Mouse (Mus musculus): ENCODE measurements at regions not wholly inside any gene's neighbourhood (a gene's known extent, or its start where the extent isn't known, plus 50 kb on each side); places are given as distances from the start of the nearest gene placed in this dataset.

DNA sequence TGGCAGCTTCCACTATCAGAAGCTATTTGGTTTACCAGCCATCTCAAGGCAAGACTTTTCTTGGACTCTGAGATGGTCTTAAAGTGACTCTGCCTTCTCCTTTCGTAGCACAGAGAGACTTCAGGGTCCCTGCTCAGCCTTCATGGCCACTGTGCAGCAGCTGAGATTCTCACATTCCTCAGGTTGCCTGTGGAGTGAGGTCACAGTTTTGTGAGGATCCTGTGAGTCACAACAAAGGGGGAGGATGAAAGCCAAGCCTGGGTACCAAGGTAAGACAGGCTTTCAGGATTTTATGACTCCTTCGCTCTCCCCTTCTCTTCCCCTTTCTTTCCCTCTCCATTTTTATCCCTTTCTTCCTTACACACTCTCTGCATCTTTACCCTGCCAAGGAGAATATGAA, 241.6 kb upstream of the Tnp1 start:
- Histone ChIP-seq H3K27me3 (ENCODE audit: insufficient read depth, low read length) (peaks cover 19% of the 10 kb centered on the region), H3K4me1 (ENCODE audit: insufficient read depth, low read depth, low read length) (no peaks in the 10 kb centered on the region), H3K9me3 (replicated peaks) (no peaks in the 10 kb centered on the region), H3K36me3 (replicated peaks) (no peaks in the 10 kb centered on the region), H3K4me3 (ENCODE audit: low read depth, low read length) (no peak overlapping the region)
- ATAC-seq (ENCODE audit: extremely low read depth, insufficient number of reproducible peaks, low FRiP score, poor library complexity, severe bottlenecking) = no peak
- TF ChIP-seq TAL1 (conservative IDR thresholded peaks at IDR 0.05; ENCODE audit: low read depth, low read length) (no peak), CTCF (IDR thresholded peaks at IDR 0.05; ENCODE audit: low read depth, low read length) (no peak), GATA2 (IDR thresholded peaks at IDR 0.05; ENCODE audit: borderline replicate concordance, low read depth, low read length) (no peak)
- no peak for DNase-seq (ENCODE audit: low spot score)

DNA sequence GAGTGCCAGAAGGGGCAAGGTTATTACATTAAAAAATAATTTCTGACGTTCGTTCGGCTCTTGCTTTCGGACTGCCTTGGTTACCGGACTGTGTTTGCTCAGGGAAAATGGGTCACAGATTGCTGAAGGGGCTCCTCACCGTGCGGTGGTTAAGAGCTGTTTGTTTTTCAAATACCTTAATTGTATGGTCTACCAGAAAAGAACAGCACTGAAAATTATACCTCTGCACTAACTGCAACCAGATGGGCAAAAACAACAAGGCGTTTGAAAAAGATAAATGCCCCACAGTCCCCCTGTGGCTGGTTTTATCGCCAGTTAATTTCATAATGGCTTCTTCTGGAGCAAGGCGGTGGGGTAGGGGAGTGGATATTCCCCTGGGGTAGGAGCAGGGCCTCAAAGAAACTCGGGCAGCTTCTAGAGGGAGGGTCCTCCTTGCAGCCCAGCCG, 236.2 kb upstream of the Tnp1 start:
- peaks cover 23% of the 10 kb centered on the region for H3K27me3 ChIP-seq (ENCODE audit: insufficient read depth, low read length)

DNA sequence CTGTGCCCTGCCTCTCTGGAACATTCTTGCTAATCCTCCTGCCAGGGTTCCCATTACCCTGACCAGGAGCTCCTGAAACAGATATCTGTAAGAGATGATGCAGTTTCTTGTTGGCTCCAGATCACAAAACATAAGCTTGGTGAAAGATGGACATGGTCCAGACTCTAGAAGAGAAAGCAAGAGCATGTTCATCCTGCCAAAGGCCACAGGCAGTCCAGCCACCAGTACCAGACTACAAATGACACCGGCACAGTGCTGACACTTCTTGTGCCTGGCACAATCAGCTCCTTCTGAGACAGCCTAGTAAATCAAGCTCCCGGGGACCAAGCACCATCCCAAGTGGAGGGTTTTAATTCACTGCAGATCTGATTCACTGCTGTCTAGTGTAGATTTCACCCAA, 228.3 kb upstream of the Tnp1 start:
- H3K36me3 ChIP-seq (replicated peaks) = no peaks in the 10 kb centered on the region
- H3K9me3 ChIP-seq (replicated peaks) = no peaks in the 10 kb centered on the region
- ATAC-seq (ENCODE audit: extremely low read depth, insufficient number of reproducible peaks, low FRiP score, poor library complexity, severe bottlenecking) (no peak), DNase-seq (ENCODE audit: low spot score) (no peak)
- TF ChIP-seq CTCF (IDR thresholded peaks at IDR 0.05; ENCODE audit: low read depth, low read length) = no peak
- no peak overlapping the region for H3K4me3 ChIP-seq (ENCODE audit: low read depth, low read length)
- H3K27me3 ChIP-seq (ENCODE audit: insufficient read depth, low read length) = peaks cover 16% of the 10 kb centered on the region
- H3K4me1 ChIP-seq (ENCODE audit: insufficient read depth, low read depth, low read length) = no peaks in the 10 kb centered on the region

More for the DNA sequence above, 236.2 kb upstream of the Tnp1 start:
- ATAC-seq (ENCODE audit: extremely low read depth, insufficient number of reproducible peaks, low FRiP score, poor library complexity, severe bottlenecking) (no peak), DNase-seq (ENCODE audit: low spot score) (no peak)
- no peaks in the 10 kb centered on the region for H3K36me3 ChIP-seq (replicated peaks)
- no peak for TF ChIP-seq TAL1 (conservative IDR thresholded peaks at IDR 0.05; ENCODE audit: low read depth, low read length)
- no peak for TF ChIP-seq GATA2 (IDR thresholded peaks at IDR 0.05; ENCODE audit: borderline replicate concordance, low read depth, low read length)
- no peak for TF ChIP-seq GATA1 (IDR thresholded peaks at IDR 0.05; ENCODE audit: borderline replicate concordance, low read length)
- no peak for TF ChIP-seq CTCF (IDR thresholded peaks at IDR 0.05; ENCODE audit: low read depth, low read length)
- no peak for TF ChIP-seq POLR2AphosphoS5 (IDR thresholded peaks at IDR 0.05; ENCODE audit: insufficient replicate concordance, low read depth, low read length)
- no peaks in the 10 kb centered on the region for H3K9me3 ChIP-seq (replicated peaks)
- no peaks in the 10 kb centered on the region for H3K4me1 ChIP-seq (ENCODE audit: insufficient read depth, low read depth, low read length)
- no peak overlapping the region for H3K4me3 ChIP-seq (ENCODE audit: low read depth, low read length)

DNA sequence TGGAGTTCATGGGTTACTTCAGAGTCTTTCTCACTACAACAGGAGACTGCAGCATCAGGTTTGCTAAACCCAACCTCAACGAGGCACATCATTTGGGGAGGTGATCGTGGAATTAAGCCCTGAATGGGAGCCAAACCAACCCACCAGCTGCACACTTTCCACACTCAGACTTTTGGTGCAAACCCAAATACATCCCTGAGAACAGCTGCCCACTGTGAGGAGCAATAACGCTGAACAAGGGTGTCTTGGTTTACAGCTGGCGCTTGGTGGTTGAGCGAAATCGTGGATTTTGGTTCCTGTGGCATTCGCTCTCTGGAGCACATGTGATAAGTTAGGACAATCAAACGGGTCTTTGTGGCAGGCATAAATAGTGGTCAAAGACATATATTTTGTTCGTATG, 226.6 kb upstream of the Tnp1 start:
- Histone ChIP-seq H3K9me3 (replicated peaks) (no peaks in the 10 kb centered on the region), H3K36me3 (replicated peaks) (no peaks in the 10 kb centered on the region), H3K27me3 (ENCODE audit: insufficient read depth, low read length) (peaks cover 17% of the 10 kb centered on the region), H3K4me1 (ENCODE audit: insufficient read depth, low read depth, low read length) (no peaks in the 10 kb centered on the region), H3K4me3 (ENCODE audit: low read depth, low read length) (no peak overlapping the region)
- no peak for DNase-seq (ENCODE audit: low spot score)
- ATAC-seq (ENCODE audit: extremely low read depth, insufficient number of reproducible peaks, low FRiP score, poor library complexity, severe bottlenecking) = no peak
- no peak for TF ChIP-seq GATA2 (IDR thresholded peaks at IDR 0.05; ENCODE audit: borderline replicate concordance, low read depth, low read length)
- no peak for TF ChIP-seq POLR2AphosphoS5 (IDR thresholded peaks at IDR 0.05; ENCODE audit: insufficient replicate concordance, low read depth, low read length)
- TF ChIP-seq GATA1 (IDR thresholded peaks at IDR 0.05; ENCODE audit: borderline replicate concordance, low read length) = no peak
- TF ChIP-seq CTCF (IDR thresholded peaks at IDR 0.05; ENCODE audit: low read depth, low read length) = no peak
- no peak for TF ChIP-seq TAL1 (conservative IDR thresholded peaks at IDR 0.05; ENCODE audit: low read depth, low read length)

DNA sequence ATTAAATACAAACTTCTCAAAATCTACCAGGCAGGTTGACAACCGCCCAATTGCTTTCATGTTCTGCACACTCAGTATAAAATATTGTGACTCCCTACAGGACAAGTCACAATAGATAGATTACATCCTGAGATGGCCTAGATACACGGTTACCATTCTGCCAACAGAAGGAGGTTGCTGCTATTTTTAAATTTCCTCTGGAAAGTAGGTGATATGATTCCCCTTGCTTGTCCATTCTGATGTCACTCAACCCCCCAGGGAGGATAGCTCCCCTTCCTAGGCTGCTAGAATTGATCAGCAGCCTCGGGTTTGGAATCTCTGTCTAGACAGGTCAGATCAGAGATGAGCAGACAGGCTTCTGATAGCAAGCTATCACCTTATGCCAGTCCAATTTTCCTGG, 221.2 kb upstream of the Tnp1 start:
- ATAC-seq (ENCODE audit: extremely low read depth, insufficient number of reproducible peaks, low FRiP score, poor library complexity, severe bottlenecking) (no peak), DNase-seq (ENCODE audit: low spot score) (no peak)
- no peak overlapping the region for H3K4me3 ChIP-seq (ENCODE audit: low read depth, low read length)
- H3K36me3 ChIP-seq (replicated peaks) = no peaks in the 10 kb centered on the region
- H3K9me3 ChIP-seq (replicated peaks) = no peaks in the 10 kb centered on the region
- H3K4me1 ChIP-seq (ENCODE audit: insufficient read depth, low read depth, low read length) = no peaks in the 10 kb centered on the region
- TF ChIP-seq POLR2AphosphoS5 (IDR thresholded peaks at IDR 0.05; ENCODE audit: insufficient replicate concordance, low read depth, low read length) = no peak
- TF ChIP-seq GATA1 (IDR thresholded peaks at IDR 0.05; ENCODE audit: borderline replicate concordance, low read length) = no peak
- TF ChIP-seq CTCF (IDR thresholded peaks at IDR 0.05; ENCODE audit: low read depth, low read length) = no peak
- TF ChIP-seq GATA2 (IDR thresholded peaks at IDR 0.05; ENCODE audit: borderline replicate concordance, low read depth, low read length) = no peak
- no peak for TF ChIP-seq TAL1 (conservative IDR thresholded peaks at IDR 0.05; ENCODE audit: low read depth, low read length)
- peaks cover 19% of the 10 kb centered on the region for H3K27me3 ChIP-seq (ENCODE audit: insufficient read depth, low read length)

DNA sequence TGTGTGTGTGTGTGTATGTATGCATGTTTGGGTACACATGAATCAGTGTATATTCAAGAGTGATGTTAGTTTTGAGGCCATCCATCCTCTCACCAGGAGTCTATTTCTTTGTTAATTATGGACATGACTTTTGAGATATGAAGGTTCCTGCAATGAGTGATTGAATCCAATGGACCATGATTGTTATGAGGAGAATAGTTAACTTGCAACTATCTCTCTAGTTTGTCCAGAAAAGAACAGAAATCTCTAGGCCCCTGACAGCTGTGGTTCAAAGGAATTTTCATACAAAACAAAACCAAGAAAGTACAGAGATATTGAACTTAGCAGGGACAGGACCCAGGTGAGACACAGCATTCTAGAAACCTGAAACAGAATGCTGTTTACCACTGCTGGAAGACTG, 217.9 kb upstream of the Tnp1 start:
- Histone ChIP-seq H3K9me3 (replicated peaks) (no peaks in the 10 kb centered on the region), H3K4me3 (ENCODE audit: low read depth, low read length) (no peak overlapping the region), H3K36me3 (replicated peaks) (no peaks in the 10 kb centered on the region), H3K4me1 (ENCODE audit: insufficient read depth, low read depth, low read length) (no peaks in the 10 kb centered on the region), H3K27me3 (ENCODE audit: insufficient read depth, low read length) (peaks cover 13% of the 10 kb centered on the region)
- ATAC-seq (ENCODE audit: extremely low read depth, insufficient number of reproducible peaks, low FRiP score, poor library complexity, severe bottlenecking) (no peak), DNase-seq (ENCODE audit: low spot score) (no peak)
- TF ChIP-seq GATA1 (IDR thresholded peaks at IDR 0.05; ENCODE audit: borderline replicate concordance, low read length) (no peak), GATA2 (IDR thresholded peaks at IDR 0.05; ENCODE audit: borderline replicate concordance, low read depth, low read length) (no peak), CTCF (IDR thresholded peaks at IDR 0.05; ENCODE audit: low read depth, low read length) (no peak), TAL1 (conservative IDR thresholded peaks at IDR 0.05; ENCODE audit: low read depth, low read length) (no peak), POLR2AphosphoS5 (IDR thresholded peaks at IDR 0.05; ENCODE audit: insufficient replicate concordance, low read depth, low read length) (no peak)

DNA sequence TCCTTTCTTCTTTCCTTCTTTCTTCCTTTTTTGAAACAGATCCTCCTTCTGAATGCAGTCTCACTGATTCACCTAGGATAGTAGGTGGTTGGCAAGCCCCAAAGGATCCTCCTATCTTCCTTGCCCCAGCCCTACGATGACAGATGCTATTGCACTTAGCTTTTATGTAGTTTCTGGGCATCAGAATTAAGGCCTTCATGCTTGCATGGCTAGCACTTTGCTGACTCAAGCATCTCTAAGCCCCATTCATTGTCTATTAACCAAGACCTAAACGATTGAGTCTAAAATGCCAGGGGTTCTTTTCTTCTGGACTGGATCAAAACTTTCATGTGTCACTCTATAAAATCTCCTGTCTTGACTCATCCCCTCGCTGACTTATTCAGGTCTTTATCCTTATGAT, 217.3 kb upstream of the Tnp1 start:
- TF ChIP-seq POLR2AphosphoS5 (IDR thresholded peaks at IDR 0.05; ENCODE audit: insufficient replicate concordance, low read depth, low read length) = no peak
- TF ChIP-seq GATA2 (IDR thresholded peaks at IDR 0.05; ENCODE audit: borderline replicate concordance, low read depth, low read length) = no peak
- TF ChIP-seq TAL1 (conservative IDR thresholded peaks at IDR 0.05; ENCODE audit: low read depth, low read length) = no peak
- no peak for TF ChIP-seq GATA1 (IDR thresholded peaks at IDR 0.05; ENCODE audit: borderline replicate concordance, low read length)
- no peak for TF ChIP-seq CTCF (IDR thresholded peaks at IDR 0.05; ENCODE audit: low read depth, low read length)
- Histone ChIP-seq H3K4me3 (ENCODE audit: low read depth, low read length) (no peak overlapping the region), H3K27me3 (ENCODE audit: insufficient read depth, low read length) (peaks cover 13% of the 10 kb centered on the region), H3K36me3 (replicated peaks) (no peaks in the 10 kb centered on the region), H3K9me3 (replicated peaks) (no peaks in the 10 kb centered on the region), H3K4me1 (ENCODE audit: insufficient read depth, low read depth, low read length) (no peaks in the 10 kb centered on the region)
- no peak for DNase-seq (ENCODE audit: low spot score)
- no peak for ATAC-seq (ENCODE audit: extremely low read depth, insufficient number of reproducible peaks, low FRiP score, poor library complexity, severe bottlenecking)
